Mouse (Mus musculus) urinary bladder, postnatal 14 days (tissue): Measurements from ENCODE around the gene Hdac9.
"Not testable (repeated sequence)": the region's sequence is repeated elsewhere in the genome, so short reads cannot be mapped to it uniquely, and the experiment has no call there.

ENCODE experiments used
- DNase-seq: peaks from one replicate; pipeline ENCODE4 v3.0.0; 2021; ENCODE audit warnings: low spot score

Gene Hdac9

GRCm38 (mm10) chr12:34087292-34087942 is 829.5 kb downstream of the Hdac9 start:
- no peak for DNase-seq

DNA sequence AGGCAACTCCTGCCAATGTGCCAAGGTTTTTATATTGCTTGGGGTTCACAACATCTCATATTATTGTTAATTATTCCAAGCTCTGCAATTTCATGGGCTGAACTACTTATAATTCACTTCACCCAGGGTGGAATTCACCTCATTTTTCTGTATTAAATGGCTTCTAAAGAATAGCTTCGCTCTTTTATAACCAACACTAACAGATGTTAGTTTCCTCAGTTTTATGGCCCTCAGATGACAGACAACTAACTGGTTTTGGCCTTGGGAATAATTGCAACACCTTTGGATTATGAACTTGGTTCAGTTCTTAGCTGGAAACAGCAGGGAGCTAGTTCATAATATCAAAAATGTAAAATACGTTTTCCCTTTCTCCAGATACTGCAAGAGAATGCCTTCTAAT is 839.9 kb downstream of the Hdac9 start:
- no peak for DNase-seq

DNA sequence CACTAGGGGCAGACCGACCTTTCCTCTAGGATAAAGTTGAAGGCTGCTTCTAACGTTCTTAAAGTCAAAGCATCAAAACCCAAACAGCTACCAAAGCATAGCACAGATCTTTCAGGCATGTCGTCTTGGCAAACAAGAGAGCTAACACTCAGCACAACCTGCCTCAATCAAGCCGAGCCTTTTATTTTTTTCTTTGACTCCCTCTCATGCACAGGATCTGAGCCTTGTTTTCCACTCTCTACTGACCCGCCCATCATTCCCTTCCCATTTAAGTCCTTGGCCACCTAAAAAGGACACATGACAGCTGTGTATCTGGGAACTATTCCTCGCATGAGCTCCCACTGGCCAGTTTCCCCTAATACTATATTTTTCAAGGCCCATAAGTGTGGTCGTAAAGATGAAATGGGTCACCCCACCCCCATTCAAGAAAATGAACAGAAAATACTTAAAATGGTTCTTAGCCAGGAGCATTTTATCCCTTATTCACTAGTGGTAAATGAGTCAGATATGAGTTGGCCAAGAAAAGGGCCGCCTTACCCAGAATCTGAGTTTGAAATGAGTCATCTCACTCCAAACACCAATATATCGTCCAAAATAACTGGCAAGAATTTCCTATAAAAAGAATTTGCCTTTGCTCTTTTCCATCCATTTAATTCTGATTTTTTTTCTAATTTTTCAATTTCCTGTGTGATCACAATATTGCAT is 840.9 kb downstream of the Hdac9 start:
- no peak for DNase-seq

- DNase-seq = no peak
Observed at GRCm38 (mm10) chr12:34052508-34052907, 864.4 kb downstream of the Hdac9 start.

GRCm38 (mm10) chr12:34052036-34052435 is 864.9 kb downstream of the Hdac9 start:
- DNase-seq = no peak

DNA sequence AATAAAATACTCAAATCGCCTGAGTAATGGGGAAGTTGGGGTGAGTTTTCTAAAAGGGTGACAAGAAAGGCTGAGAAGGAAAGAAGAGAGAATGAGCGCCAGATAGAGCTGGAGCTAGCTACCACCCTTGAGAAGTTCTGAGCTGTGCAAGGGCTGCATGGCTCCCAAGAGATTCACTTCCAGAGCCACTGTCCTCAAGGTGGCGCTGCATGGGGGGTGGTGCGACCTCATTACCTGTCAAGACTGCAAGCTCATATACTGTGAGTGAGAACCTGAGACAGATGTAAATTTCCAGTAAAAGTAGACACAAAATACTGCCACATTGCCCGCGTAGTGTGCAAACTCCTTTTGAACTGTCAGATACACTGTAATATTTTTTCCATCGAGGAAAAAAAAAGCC is 865.8 kb downstream of the Hdac9 start:
- no peak for DNase-seq

GRCm38 (mm10) chr12:34040949-34041348 is 875.9 kb downstream of the Hdac9 start:
- no peak for DNase-seq

DNA sequence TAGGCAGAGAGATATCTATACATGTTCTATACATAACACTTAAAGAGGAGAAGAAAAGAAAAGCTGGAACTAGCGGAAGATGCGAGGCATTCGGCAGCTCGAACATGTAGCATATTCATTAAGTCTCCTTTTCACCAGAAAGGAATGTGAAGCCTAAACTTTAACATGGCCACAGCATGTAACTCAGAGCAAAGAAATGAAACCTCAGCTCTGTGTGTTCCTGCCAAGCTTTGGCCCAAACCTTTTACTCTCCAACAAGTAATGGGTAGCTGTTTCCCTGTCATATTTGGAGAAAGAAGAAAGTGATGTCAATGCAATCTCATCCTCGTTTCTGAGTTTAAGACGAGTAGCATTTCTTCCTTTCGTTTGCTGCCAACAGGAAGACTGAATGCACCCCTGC is 876.8 kb downstream of the Hdac9 start:
- no peak for DNase-seq

DNA sequence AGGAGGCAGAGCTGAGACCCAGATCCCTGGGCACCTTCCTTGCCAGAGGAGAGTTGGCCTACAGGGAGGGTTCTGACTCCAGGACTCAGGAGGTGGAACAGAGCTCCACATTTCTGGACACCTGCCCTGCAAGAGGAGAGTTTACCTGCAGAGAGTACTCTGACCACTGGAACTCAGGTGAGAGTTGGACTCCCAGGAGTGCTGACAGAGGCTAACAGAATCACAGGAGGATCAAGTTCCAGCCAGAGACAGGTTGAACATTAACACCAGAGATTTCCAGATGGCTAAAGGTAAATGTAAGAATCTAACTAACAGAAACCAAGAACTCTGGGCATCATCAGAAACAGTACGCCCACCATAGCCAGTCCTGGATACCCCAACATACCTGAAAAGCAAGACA is 907.1 kb downstream of the Hdac9 start:
- not testable (repeated sequence) for DNase-seq
